Mouse (Mus musculus): ENCODE results near the gene Lexm. TPM values are rescaled to one million over a fixed set of nuclear protein-coding genes. Genes with fewer than 3 reads are reported as not detected.
A peak's percentile ranks its signal among the peaks of the same experiment; 100 is the strongest.

Lexm gene
- polyA plus RNA-seq, 1 experiment from 2014 or later, result not detected

DNA sequence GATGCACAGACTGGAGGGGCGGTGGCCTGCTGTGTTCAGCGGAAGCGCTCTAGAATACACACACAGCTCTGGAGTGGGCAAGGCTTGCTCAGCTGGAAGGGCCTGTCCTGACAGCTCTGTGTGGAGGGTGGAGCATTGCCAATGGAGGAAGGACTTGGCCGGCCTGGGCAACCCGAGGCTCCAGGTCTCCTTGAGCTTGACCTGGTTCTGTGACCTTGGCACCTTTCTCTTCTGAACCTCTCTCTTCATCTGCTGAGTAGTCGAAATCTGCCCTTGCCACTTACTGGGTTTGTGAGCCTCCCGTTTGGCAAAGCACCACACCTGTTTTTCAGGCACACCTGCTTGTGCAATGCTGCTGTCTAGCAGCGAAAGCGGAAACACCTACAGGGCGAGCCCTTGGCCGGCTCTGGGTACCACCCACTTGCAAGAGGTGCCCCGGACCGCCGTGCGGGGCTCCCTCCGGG is 5.0 kb upstream of the Lexm start, which contains the start of gene Ttc22:
TSS of gene Ttc22 (plus strand) at position 403 of the 464 bp plus-strand sequence.
- TF ChIP-seq CTCF (IDR thresholded peaks at IDR 0.05; ENCODE audit: low read depth), result no peak
- no peaks in the 10 kb centered on the region for H3K9me3 ChIP-seq (ENCODE audit: control insufficient read depth)
- ATAC-seq, result peak; percentile 76
- H3K27ac ChIP-seq (ENCODE audit: low read depth, low read length), result peak within 1 kb of the TSS; percentile 97
- H3K4me1 ChIP-seq (replicated peaks; ENCODE audit: control insufficient read depth, insufficient read depth, low read length), result 0 out of 2 replicates have a peak, but pooled peaks cover 8% of the 10 kb centered on the region
- no peaks in the 10 kb centered on the region for H3K36me3 ChIP-seq (ENCODE audit: control insufficient read depth, insufficient read depth)
- WGBS, result 11% methylated on average over 16 of the region's 16 CpGs
- H3K27me3 ChIP-seq (replicated peaks; ENCODE audit: control insufficient read depth, insufficient read depth, low read length), result no peaks in the 10 kb centered on the region
- peak within 1 kb of the TSS; percentile 52 for H3K4me3 ChIP-seq (ENCODE audit: low read depth, low read length)
- peak within 1 kb of the TSS; percentile 74 for H3K4me2 ChIP-seq (replicated peaks; ENCODE audit: low read depth)
- H3K9ac ChIP-seq (ENCODE audit: low read depth, low read length), result peak within 1 kb of the TSS; percentile 63

DNA sequence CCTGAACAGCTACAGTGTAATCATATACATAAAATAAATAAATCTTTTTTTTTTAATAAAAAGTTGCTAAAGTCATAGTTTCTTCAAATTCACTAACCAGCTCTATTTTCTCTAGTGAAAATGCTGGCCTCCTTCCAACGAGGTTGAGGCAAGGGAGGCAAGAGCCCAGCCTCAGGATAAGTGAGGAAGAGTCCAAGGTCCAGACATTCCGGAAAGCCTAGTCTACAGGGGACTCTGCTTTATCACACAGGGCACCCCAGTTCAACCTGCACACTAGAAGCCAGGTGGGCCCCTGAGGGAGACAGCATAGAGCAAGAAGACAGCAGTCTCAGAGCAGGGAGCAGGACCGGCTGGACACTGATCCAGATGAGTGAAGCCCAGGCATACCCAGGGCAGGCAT is 4.4 kb upstream of the Lexm start:
- Histone ChIP-seq H3K4me2 (replicated peaks; ENCODE audit: low read depth) (peak overlapping the region; percentile 74), H3K9ac (ENCODE audit: low read depth, low read length) (0 out of 2 replicates have a peak overlapping the region, but pooled peaks have one; percentile 63), H3K27ac (ENCODE audit: low read depth, low read length) (peak overlapping the region; percentile 97), H3K4me3 (ENCODE audit: low read depth, low read length) (0 out of 2 replicates have a peak overlapping the region, but pooled peaks have one; percentile 52), H3K4me1 (replicated peaks; ENCODE audit: control insufficient read depth, insufficient read depth, low read length) (0 out of 2 replicates have a peak, but pooled peaks cover 10% of the 10 kb centered on the region), H3K27me3 (replicated peaks; ENCODE audit: control insufficient read depth, insufficient read depth, low read length) (no peaks in the 10 kb centered on the region), H3K9me3 (ENCODE audit: control insufficient read depth) (no peaks in the 10 kb centered on the region), H3K36me3 (ENCODE audit: control insufficient read depth, insufficient read depth) (no peaks in the 10 kb centered on the region)
- peak; percentile 75 for ATAC-seq
- 31% methylated on average over 3 of the region's 3 CpGs for WGBS
- TF ChIP-seq CTCF (IDR thresholded peaks at IDR 0.05; ENCODE audit: low read depth), result no peak

DNA sequence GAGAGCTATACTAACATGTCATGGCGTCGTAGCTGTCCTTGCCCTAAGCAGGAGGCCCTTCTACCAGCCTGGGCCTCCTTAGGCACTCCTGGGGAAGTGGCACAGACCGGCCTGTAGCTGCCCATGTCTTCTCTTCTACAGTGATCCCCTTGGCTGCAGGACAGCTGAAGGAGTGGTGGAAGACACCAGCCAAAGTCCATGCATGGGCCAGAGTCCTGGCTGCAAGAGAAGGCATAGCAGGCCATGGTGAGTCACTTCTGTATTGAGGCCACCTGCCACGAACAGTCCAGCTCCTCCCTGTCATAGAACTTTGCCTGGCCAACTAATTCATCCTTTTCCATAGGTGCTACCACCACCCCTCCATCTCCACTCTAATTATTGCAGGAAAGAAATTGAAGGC is 1.9 kb upstream of the Lexm start:
- Histone ChIP-seq H3K4me3 (ENCODE audit: low read depth, low read length) (no peak overlapping the region), H3K4me1 (replicated peaks; ENCODE audit: control insufficient read depth, insufficient read depth, low read length) (0 out of 2 replicates have a peak, but pooled peaks cover 8% of the 10 kb centered on the region), H3K4me2 (replicated peaks; ENCODE audit: low read depth) (no peak overlapping the region), H3K36me3 (ENCODE audit: control insufficient read depth, insufficient read depth) (no peaks in the 10 kb centered on the region), H3K27me3 (replicated peaks; ENCODE audit: control insufficient read depth, insufficient read depth, low read length) (no peaks in the 10 kb centered on the region), H3K9ac (ENCODE audit: low read depth, low read length) (no peak overlapping the region), H3K27ac (ENCODE audit: low read depth, low read length) (peak overlapping the region; percentile 92), H3K9me3 (ENCODE audit: control insufficient read depth) (no peaks in the 10 kb centered on the region)
- peak; percentile 66 for ATAC-seq
- WGBS, result 46% methylated on average over 4 of the region's 4 CpGs
- TF ChIP-seq CTCF (IDR thresholded peaks at IDR 0.05; ENCODE audit: low read depth), result peak; percentile 61

DNA sequence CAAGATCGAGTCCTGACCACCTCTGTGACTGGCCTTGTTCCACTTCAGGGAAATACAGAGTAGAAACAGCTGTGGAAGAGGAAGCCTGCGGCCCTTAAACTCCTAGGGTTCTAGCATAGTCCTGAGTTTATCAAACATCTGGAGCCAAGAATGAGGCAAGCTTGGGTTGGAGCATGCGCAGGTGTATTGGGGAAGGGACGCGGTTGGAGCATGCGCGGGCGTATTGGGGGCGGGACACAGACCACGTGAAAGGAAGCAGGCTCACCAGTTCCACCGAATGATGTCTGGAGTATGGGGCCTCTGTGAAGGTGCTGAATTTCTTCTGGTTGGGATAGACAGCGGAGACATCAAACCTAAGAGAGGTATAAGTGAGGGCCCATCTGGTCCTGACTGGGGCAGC is 1.4 kb downstream of the Lexm start:
- H3K9me3 ChIP-seq (ENCODE audit: control insufficient read depth), result no peaks in the 10 kb centered on the region
- H3K9ac ChIP-seq (ENCODE audit: low read depth, low read length), result no peak overlapping the region
- H3K36me3 ChIP-seq (ENCODE audit: control insufficient read depth, insufficient read depth), result no peaks in the 10 kb centered on the region
- WGBS, result 79% methylated on average over 12 of the region's 12 CpGs
- no peaks in the 10 kb centered on the region for H3K27me3 ChIP-seq (replicated peaks; ENCODE audit: control insufficient read depth, insufficient read depth, low read length)
- H3K27ac ChIP-seq (ENCODE audit: low read depth, low read length), result no peak overlapping the region
- no peak for ATAC-seq
- no peak for TF ChIP-seq CTCF (IDR thresholded peaks at IDR 0.05; ENCODE audit: low read depth)
- 0 out of 2 replicates have a peak, but pooled peaks cover 8% of the 10 kb centered on the region for H3K4me1 ChIP-seq (replicated peaks; ENCODE audit: control insufficient read depth, insufficient read depth, low read length)
- H3K4me2 ChIP-seq (replicated peaks; ENCODE audit: low read depth), result no peak overlapping the region
- H3K4me3 ChIP-seq (ENCODE audit: low read depth, low read length), result no peak overlapping the region

DNA sequence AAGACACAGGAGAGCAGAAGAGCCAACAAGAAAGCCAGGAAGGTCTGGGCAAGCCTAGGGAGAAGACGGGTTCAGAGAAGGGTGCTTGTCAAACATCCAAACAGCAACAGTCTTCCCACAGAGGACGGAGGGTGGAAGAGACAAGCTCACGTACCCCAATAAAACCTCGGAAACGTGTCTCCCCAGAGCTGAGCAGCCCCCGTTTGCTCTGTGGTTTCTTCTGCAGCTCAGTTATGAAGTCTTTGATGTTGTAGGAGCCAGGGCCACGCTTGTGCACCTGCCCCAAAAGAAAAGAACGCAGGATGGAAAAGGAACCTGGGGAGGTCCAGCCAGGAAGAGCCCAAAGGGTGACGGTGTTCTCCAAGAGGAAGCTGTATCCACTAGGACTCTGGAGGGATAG is 2.2 kb downstream of the Lexm start:
- H3K4me2 ChIP-seq (replicated peaks; ENCODE audit: low read depth), result no peak overlapping the region
- 84% methylated on average over 9 of the region's 9 CpGs for WGBS
- H3K27me3 ChIP-seq (replicated peaks; ENCODE audit: control insufficient read depth, insufficient read depth, low read length), result no peaks in the 10 kb centered on the region
- H3K36me3 ChIP-seq (ENCODE audit: control insufficient read depth, insufficient read depth), result no peaks in the 10 kb centered on the region
- H3K27ac ChIP-seq (ENCODE audit: low read depth, low read length), result no peak overlapping the region
- no peak overlapping the region for H3K9ac ChIP-seq (ENCODE audit: low read depth, low read length)
- no peaks in the 10 kb centered on the region for H3K9me3 ChIP-seq (ENCODE audit: control insufficient read depth)
- 0 out of 2 replicates have a peak, but pooled peaks cover 8% of the 10 kb centered on the region for H3K4me1 ChIP-seq (replicated peaks; ENCODE audit: control insufficient read depth, insufficient read depth, low read length)
- no peak overlapping the region for H3K4me3 ChIP-seq (ENCODE audit: low read depth, low read length)
- ATAC-seq, result no peak
- no peak for TF ChIP-seq CTCF (IDR thresholded peaks at IDR 0.05; ENCODE audit: low read depth)

DNA sequence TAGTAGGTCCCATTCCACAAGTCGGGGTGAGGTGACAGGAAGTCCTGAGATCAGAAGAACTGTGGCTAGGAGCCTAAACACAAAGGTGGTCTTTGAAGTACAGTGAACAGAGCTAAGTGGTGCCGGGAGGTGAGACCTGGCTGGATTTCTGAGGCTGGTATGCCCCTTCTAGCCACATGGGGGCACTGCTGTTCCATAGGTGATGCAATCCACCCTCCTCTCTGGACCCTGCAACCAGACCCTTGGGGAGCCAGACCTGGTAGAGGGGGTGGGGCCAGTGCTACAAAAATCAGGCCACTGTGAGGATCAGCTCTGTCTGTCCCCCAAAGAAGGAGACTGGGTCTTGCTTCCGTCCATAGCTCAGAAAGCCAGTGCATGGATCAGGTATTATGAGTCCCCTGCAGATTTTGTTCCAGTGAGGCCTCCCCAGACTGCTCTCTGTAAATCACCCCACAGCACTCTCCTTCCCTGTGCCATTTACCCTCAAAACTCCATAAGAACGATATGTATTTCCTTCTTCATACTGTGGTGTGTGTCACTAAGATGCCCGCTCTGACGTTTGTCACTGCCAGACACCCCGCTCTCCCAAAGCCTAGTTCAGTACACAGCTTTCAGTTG is 2.8 kb downstream of the Lexm start:
- 0 out of 2 replicates have a peak, but pooled peaks cover 8% of the 10 kb centered on the region for H3K4me1 ChIP-seq (replicated peaks; ENCODE audit: control insufficient read depth, insufficient read depth, low read length)
- H3K4me2 ChIP-seq (replicated peaks; ENCODE audit: low read depth), result no peak overlapping the region
- no peaks in the 10 kb centered on the region for H3K27me3 ChIP-seq (replicated peaks; ENCODE audit: control insufficient read depth, insufficient read depth, low read length)
- 52% methylated on average over 7 of the region's 7 CpGs for WGBS
- no peak overlapping the region for H3K4me3 ChIP-seq (ENCODE audit: low read depth, low read length)
- no peaks in the 10 kb centered on the region for H3K9me3 ChIP-seq (ENCODE audit: control insufficient read depth)
- H3K36me3 ChIP-seq (ENCODE audit: control insufficient read depth, insufficient read depth), result no peaks in the 10 kb centered on the region
- H3K27ac ChIP-seq (ENCODE audit: low read depth, low read length), result no peak overlapping the region
- H3K9ac ChIP-seq (ENCODE audit: low read depth, low read length), result no peak overlapping the region
- peak; percentile 98 for TF ChIP-seq CTCF (IDR thresholded peaks at IDR 0.05; ENCODE audit: low read depth)
- no peak for ATAC-seq

All from intestine, postnatal 0 days (tissue).